Comparison of ENCODE assay signal across 29 mouse cellular contexts in genomic region chr14:92826576-92827284, GRCm38 (mm10).
A peak's percentile ranks its signal among the peaks of the same experiment; 100 is the strongest.
DNase-seq lines count a peak whose midpoint lies in the region; ATAC-seq and TF ChIP-seq lines count a peak whose summit lies in the region.
"Had no signal": no experiment of that assay in that cellular context is flagged by ENCODE, and none has a peak within 500 bp of the region (broad histone marks: within the 10 kb centered on the region; RNA-seq: fewer than 3 reads in every experiment).

No protein-coding gene starts in this region.

- no peaks in the 10 kb centered on the region for H3K27me3 ChIP-seq in midbrain, embryonic 11.5 days (ENCODE audit: control insufficient read depth, insufficient read depth, low read length)
- H3K27me3 ChIP-seq in midbrain, embryonic 13.5 days, result no peaks in the 10 kb centered on the region
- H3K27me3 ChIP-seq: embryonic facial prominence, embryonic 12.5 days; heart, embryonic 12.5 days; hindbrain, embryonic 15.5 days; limb, embryonic 13.5 days; neural tube, embryonic 15.5 days had no signal

- H3K4me3 ChIP-seq in midbrain, embryonic 11.5 days (ENCODE audit: low read depth, low read length), result no peak overlapping the region
- no peak overlapping the region for H3K4me3 ChIP-seq in midbrain, embryonic 13.5 days (replicated peaks)
- no peak overlapping the region for H3K4me3 ChIP-seq in ES-E14 (ENCODE audit: insufficient read depth in 1 of 2, low read depth in 1 of 2, low read length in 2 of 2, poor library complexity in 1 of 2, severe bottlenecking in 1 of 2)
- H3K4me3 ChIP-seq: embryonic facial prominence, embryonic 12.5 days; heart, adult 2 months; heart, embryonic 12.5 days; hindbrain, embryonic 15.5 days; layer of hippocampus, adult 2 months; limb, embryonic 13.5 days; neural tube, embryonic 15.5 days had no signal

- no peak overlapping the region for H3K4me2 ChIP-seq in midbrain, embryonic 11.5 days
- H3K4me2 ChIP-seq in midbrain, embryonic 13.5 days (replicated peaks), result no peak overlapping the region
- H3K4me2 ChIP-seq: embryonic facial prominence, embryonic 12.5 days; heart, embryonic 12.5 days; hindbrain, embryonic 15.5 days; limb, embryonic 13.5 days; liver, embryonic 11.5 days; neural tube, embryonic 15.5 days had no signal

- in situ Hi-C loops in ES-E14 (cut with MboI; ENCODE audit: low sequenced_read_pairs in 2 of 2, unreplicated experiment in 2 of 2), result no loop called here

- H3K9me3 ChIP-seq in midbrain, embryonic 11.5 days (ENCODE audit: control insufficient read depth, low read length), result no peaks in the 10 kb centered on the region
- H3K9me3 ChIP-seq in midbrain, embryonic 13.5 days, result no peaks in the 10 kb centered on the region
- no peaks in the 10 kb centered on the region for H3K9me3 ChIP-seq in ES-E14 (ENCODE audit: control insufficient read depth, insufficient read depth, low read depth, low read length)
- H3K9me3 ChIP-seq: embryonic facial prominence, embryonic 12.5 days; heart, embryonic 12.5 days; hindbrain, embryonic 15.5 days; limb, embryonic 13.5 days; neural tube, embryonic 15.5 days had no signal

- H3K4me1 ChIP-seq in midbrain, embryonic 11.5 days (ENCODE audit: control insufficient read depth, insufficient read depth, low read length), result no peaks in the 10 kb centered on the region
- 0 out of 2 replicates have a peak, but pooled peaks cover 4% of the 10 kb centered on the region for H3K4me1 ChIP-seq in midbrain, embryonic 13.5 days (replicated peaks)
- no peaks in the 10 kb centered on the region; a peak in 1 of 4 replicates for H3K4me1 ChIP-seq in ES-E14 (ENCODE audit: control insufficient read depth in 2 of 2, insufficient read depth in 2 of 2, low read length in 2 of 2, poor library complexity in 1 of 2)
- H3K4me1 ChIP-seq: embryonic facial prominence, embryonic 12.5 days; heart, embryonic 12.5 days; hindbrain, embryonic 15.5 days; limb, embryonic 13.5 days; neural tube, embryonic 15.5 days had no signal

- ATAC-seq in midbrain, embryonic 11.5 days (ENCODE audit: low FRiP score), result peak; percentile 79
- no peak for ATAC-seq in midbrain, embryonic 13.5 days
- ATAC-seq: forebrain, embryonic 14.5 days; liver, postnatal 0 days had no signal

- peak; percentile 84 for DNase-seq in midbrain, embryonic 11.5 days (ENCODE audit: low spot score, missing footprints)
- peak; percentile 76 for DNase-seq in ES-E14 (ENCODE audit: low read depth, low spot score)
- DNase-seq in embryo, embryonic 10.5 days (ENCODE audit: low spot score), result peak; percentile 48
- DNase-seq in retina, postnatal 1 day, result peak; percentile 25
- no peak for DNase-seq in thymus, postnatal 25 days
- DNase-seq in adrenal gland, adult 18-20 months (ENCODE audit: low spot score in 2 of 2), result no peak
- DNase-seq: adrenal gland, postnatal 25 days; cerebellum, adult 11-12 months; cerebellum, adult 9-11 months; gastrocnemius, postnatal 36 days; heart, adult 2 months; heart, postnatal 4 days; kidney, adult 18-20 months; kidney, postnatal 36 days; liver, postnatal 0 days; lung, postnatal 36 days; right cerebral cortex, postnatal 4 days; thymus, adult 18-20 months; thymus, postnatal 4 days had no signal

- H3K36me3 ChIP-seq in midbrain, embryonic 11.5 days (ENCODE audit: control insufficient read depth, insufficient read depth, low read length), result no peaks in the 10 kb centered on the region
- H3K36me3 ChIP-seq in midbrain, embryonic 13.5 days, result no peaks in the 10 kb centered on the region
- no peaks in the 10 kb centered on the region for H3K36me3 ChIP-seq in ES-E14 (ENCODE audit: control insufficient read depth, insufficient read depth, low read length, poor library complexity, severe bottlenecking)
- H3K36me3 ChIP-seq: embryonic facial prominence, embryonic 12.5 days; heart, embryonic 12.5 days; hindbrain, embryonic 15.5 days; limb, embryonic 13.5 days; neural tube, embryonic 15.5 days had no signal

- WGBS in midbrain, embryonic 11.5 days, result 35% methylated on average over 6 of the region's 6 CpGs
- 32% methylated on average over 6 of the region's 6 CpGs for WGBS in midbrain, embryonic 13.5 days

- no peak overlapping the region for H3K9ac ChIP-seq in midbrain, embryonic 11.5 days (ENCODE audit: low read length)
- H3K9ac ChIP-seq in midbrain, embryonic 13.5 days (replicated peaks), result no peak overlapping the region
- no peak overlapping the region for H3K9ac ChIP-seq in ES-E14 (ENCODE audit: insufficient read depth, low read depth, low read length, poor library complexity, severe bottlenecking)
- H3K9ac ChIP-seq: embryonic facial prominence, embryonic 12.5 days; heart, embryonic 12.5 days; hindbrain, embryonic 15.5 days; limb, embryonic 13.5 days; liver, postnatal 0 days; neural tube, embryonic 15.5 days had no signal

- H3K27ac ChIP-seq in midbrain, embryonic 11.5 days (ENCODE audit: low read depth, low read length), result no peak overlapping the region
- no peak overlapping the region for H3K27ac ChIP-seq in midbrain, embryonic 13.5 days
- peak overlapping the region; percentile 18; the same call in 1 of the 2 replicates for H3K27ac ChIP-seq in ES-E14 (ENCODE audit: insufficient read depth, low read depth, low read length, poor library complexity, severe bottlenecking)
- H3K27ac ChIP-seq: embryonic facial prominence, embryonic 12.5 days; heart, adult 2 months; hindbrain, embryonic 15.5 days; layer of hippocampus, adult 2 months; limb, embryonic 13.5 days; neural tube, embryonic 15.5 days; stomach, postnatal 0 days had no signal

TF ChIP-seq in ES-E14, 5 proteins besides CTCF, POLR2A, EP300 and RAD21:
- no peak; the same call in 1 of the 2 replicates for TF ChIP-seq CHD2 (IDR thresholded peaks at IDR 0.05; ENCODE audit: low read depth, low read length)
- peak; percentile 38; the same call in 1 of the 2 replicates for TF ChIP-seq MAFK (IDR thresholded peaks at IDR 0.05; ENCODE audit: insufficient read depth, low read depth, low read length)
- TF ChIP-seq HCFC1 (IDR thresholded peaks at IDR 0.05; ENCODE audit: borderline replicate concordance, insufficient read depth, low read length), result no peak

Comparison
In these comparisons a context has a peak if more than half of its experiments do, and no peak if none do; other contexts are left out.
1. DNase-seq: peak in midbrain, embryonic 11.5 days (single experiment), ES-E14 (single experiment), embryo, embryonic 10.5 days (single experiment) and retina, postnatal 1 day (single experiment); none in thymus, postnatal 25 days (single experiment) and adrenal gland, adult 18-20 months (0 of 2).